Mouse (Mus musculus): ENCODE results near the gene Gpc5. TPM values are rescaled to one million over a fixed set of nuclear protein-coding genes. Genes with fewer than 3 reads are reported as not detected.
A peak's percentile ranks its signal among the peaks of the same experiment; 100 is the strongest.

Gene Gpc5
- total RNA-seq, 2 experiments from 2014 or later = not detected

GRCm38 (mm10) chr14:116384602-116385001, 1292.6 kb downstream of the Gpc5 start:
- no peak for DNase-seq

GRCm38 (mm10) chr14:116415511-116415910, 1323.5 kb downstream of the Gpc5 start:
- no peak for DNase-seq

- DNase-seq = no peak
Measured at GRCm38 (mm10) chr14:116448219-116448618, 1356.2 kb downstream of the Gpc5 start.

- DNase-seq = no peak
Measured at GRCm38 (mm10) chr14:116453356-116453755, 1361.3 kb downstream of the Gpc5 start.

- no peak for DNase-seq
Measured at GRCm38 (mm10) chr14:116456211-116456610, 1364.2 kb downstream of the Gpc5 start.

GRCm38 (mm10) chr14:116473378-116474179, 1381.6 kb downstream of the Gpc5 start:
- DNase-seq = no peak

- no peak for DNase-seq
Measured at GRCm38 (mm10) chr14:116494285-116494850, 1402.4 kb downstream of the Gpc5 start.

- DNase-seq = no peak
Measured at GRCm38 (mm10) chr14:116538216-116538615, 1446.2 kb downstream of the Gpc5 start.

GRCm38 (mm10) chr14:116543746-116544145, 1451.7 kb downstream of the Gpc5 start:
- no peak for DNase-seq

GRCm38 (mm10) chr14:116551401-116551800, 1459.4 kb downstream of the Gpc5 start:
- no peak for DNase-seq

- DNase-seq = no peak
Measured at GRCm38 (mm10) chr14:116553316-116553715, 1461.3 kb downstream of the Gpc5 start.

GRCm38 (mm10) chr14:116558141-116558800, 1466.3 kb downstream of the Gpc5 start:
- no peak for DNase-seq

- peak; percentile 21 for DNase-seq
Measured at GRCm38 (mm10) chr14:116559990-116560389, 1468.0 kb downstream of the Gpc5 start.

Small RNA genes lying within 50 kb of the gene (microRNA-seq; reads per million reads assigned to microRNA genes)
- gene Mir17 = 8,411 to 8,812 reads per million in 2 experiments
- gene Mir18 = 485 to 1,058 reads per million in 2 experiments
- gene Mir19a = 2.0 to 2.8 reads per million in 2 experiments
- gene Mir19b-1 = 3.8 to 4.3 reads per million in 2 experiments
- gene Mir20a = 2,681 to 3,231 reads per million in 2 experiments
- gene Mir92-1 = 2,893 to 4,452 reads per million in 2 experiments

Data from heart, postnatal 4 days (tissue).